21 mouse cellular contexts compared by ENCODE assay signal in genomic region chr16:57186618-57187017, GRCm38 (mm10). TPM values are rescaled to one million over a fixed set of nuclear protein-coding genes. Genes with fewer than 3 reads are reported as not detected.
DNase-seq lines count a peak whose midpoint lies in the region; ATAC-seq and TF ChIP-seq lines count a peak whose summit lies in the region.
"Had no signal": no experiment of that assay in that cellular context is flagged by ENCODE, and none has a peak within 500 bp of the region (broad histone marks: within the 10 kb centered on the region; RNA-seq: fewer than 3 reads in every experiment).

No protein-coding gene starts in this region.

- no peak overlapping the region for H3K4me3 ChIP-seq in intestine, postnatal 0 days (ENCODE audit: low read depth, low read length)
- no peak overlapping the region for H3K4me3 ChIP-seq in intestine, embryonic 16.5 days (ENCODE audit: low read length)
- H3K4me3 ChIP-seq in liver, adult 2 months (ENCODE audit: insufficient read depth, low read depth, low read length), result no peak overlapping the region
- H3K4me3 ChIP-seq in liver, postnatal 0 days (ENCODE audit: low read depth, low read length), result no peak overlapping the region
- no peak overlapping the region for H3K4me3 ChIP-seq in liver, embryonic 11.5 days (ENCODE audit: low read depth, low read length)

- H3K4me2 ChIP-seq in intestine, postnatal 0 days (replicated peaks; ENCODE audit: low read depth), result no peak overlapping the region
- H3K4me2 ChIP-seq in intestine, embryonic 16.5 days (ENCODE audit: low read depth, low read length), result no peak overlapping the region
- no peak overlapping the region for H3K4me2 ChIP-seq in liver, postnatal 0 days (ENCODE audit: low read depth, low read length)
- no peak overlapping the region for H3K4me2 ChIP-seq in liver, embryonic 11.5 days

- peak; percentile 58 for DNase-seq in liver, adult 2 months (ENCODE audit: extremely low read depth, low read depth, low spot score)
- no peak for DNase-seq in liver
- no peak for DNase-seq in liver, postnatal 0 days
- DNase-seq in liver, embryonic 11.5 days (ENCODE audit: low spot score), result no peak
- DNase-seq: adrenal gland, adult 2 months; adrenal gland, adult 8-10 months; adrenal gland, postnatal 10 days; adrenal gland, postnatal 14 days; adrenal gland, postnatal 25 days; adrenal gland, postnatal 36 days; B cell, adult 2 months; cerebellum, adult 11 months; cerebellum, adult 11-12 months; cerebellum, adult 18-20 months had no signal

- no peaks in the 10 kb centered on the region for H3K9me3 ChIP-seq in intestine, postnatal 0 days (ENCODE audit: control insufficient read depth)
- H3K9me3 ChIP-seq in intestine, embryonic 16.5 days (ENCODE audit: control insufficient read depth, low read length), result no peaks in the 10 kb centered on the region
- H3K9me3 ChIP-seq in liver, postnatal 0 days (ENCODE audit: low read length), result no peaks in the 10 kb centered on the region
- H3K9me3 ChIP-seq in liver, embryonic 11.5 days (ENCODE audit: control insufficient read depth, low read length), result no peaks in the 10 kb centered on the region
- H3K9me3 ChIP-seq: G1E had no signal

- no peak overlapping the region for H3K9ac ChIP-seq in intestine, postnatal 0 days (ENCODE audit: low read depth, low read length)
- no peak overlapping the region for H3K9ac ChIP-seq in intestine, embryonic 16.5 days (ENCODE audit: low read depth, low read length)
- H3K9ac ChIP-seq in liver, adult 2 months (ENCODE audit: low read depth, low read length), result no peak overlapping the region
- H3K9ac ChIP-seq in liver, postnatal 0 days (replicated peaks), result no peak overlapping the region
- H3K9ac ChIP-seq in liver, embryonic 11.5 days (ENCODE audit: low read depth, low read length), result no peak overlapping the region

- ATAC-seq in intestine, postnatal 0 days, result peak; percentile 57; the same call in 1 of the 2 replicates
- no peak for ATAC-seq in intestine, embryonic 16.5 days
- peak; percentile 89 for ATAC-seq in liver, postnatal 0 days
- ATAC-seq in liver, embryonic 11.5 days (replicated peaks; ENCODE audit: low FRiP score), result no peak
- ATAC-seq: activated CD4-positive, CD25-positive, alpha-beta regulatory T cell, adult 4 months; CD4-positive, CD25-positive, alpha-beta regulatory T cell, adult 4 months; Patski had no signal

- H3K27ac ChIP-seq in intestine, postnatal 0 days (ENCODE audit: low read depth, low read length), result no peak overlapping the region
- no peak overlapping the region for H3K27ac ChIP-seq in intestine, embryonic 16.5 days (ENCODE audit: low read length)
- H3K27ac ChIP-seq in liver, adult 2 months (replicated peaks; ENCODE audit: insufficient read depth, low read depth, low read length), result no peak overlapping the region
- H3K27ac ChIP-seq in liver, postnatal 0 days (ENCODE audit: low read depth), result no peak overlapping the region
- no peak overlapping the region for H3K27ac ChIP-seq in liver, embryonic 11.5 days (ENCODE audit: low read depth, low read length)

- no peaks in the 10 kb centered on the region for H3K27me3 ChIP-seq in intestine, postnatal 0 days (replicated peaks; ENCODE audit: control insufficient read depth, insufficient read depth, low read length)
- H3K27me3 ChIP-seq in intestine, embryonic 16.5 days (replicated peaks; ENCODE audit: control insufficient read depth, insufficient read depth, low read length), result no peaks in the 10 kb centered on the region
- no peaks in the 10 kb centered on the region for H3K27me3 ChIP-seq in liver, adult 2 months (ENCODE audit: control insufficient read depth, insufficient read depth, low read length)
- H3K27me3 ChIP-seq in liver, postnatal 0 days (ENCODE audit: insufficient read depth, low read length), result no peaks in the 10 kb centered on the region
- H3K27me3 ChIP-seq in liver, embryonic 11.5 days (replicated peaks; ENCODE audit: control insufficient read depth, insufficient read depth, low read length), result no peaks in the 10 kb centered on the region
- H3K27me3 ChIP-seq: CH12.LX, Patski had no signal

- TF ChIP-seq EP300 in liver, postnatal 0 days (IDR thresholded peaks at IDR 0.05; ENCODE audit: low read depth), result no peak

- no peak for TF ChIP-seq POLR2A in liver, adult 2 months (IDR thresholded peaks at IDR 0.05; ENCODE audit: extremely low read depth, insufficient read depth, low read length)

- H3K4me1 ChIP-seq in intestine, postnatal 0 days (replicated peaks; ENCODE audit: control insufficient read depth, insufficient read depth, low read length), result no peaks in the 10 kb centered on the region
- no peaks in the 10 kb centered on the region for H3K4me1 ChIP-seq in intestine, embryonic 16.5 days (ENCODE audit: control insufficient read depth, insufficient read depth, low read length)
- peaks cover 3% of the 10 kb centered on the region; the same call in 1 of the 2 replicates for H3K4me1 ChIP-seq in liver, adult 2 months (ENCODE audit: control insufficient read depth, insufficient read depth, low read length)
- H3K4me1 ChIP-seq in liver, postnatal 0 days (ENCODE audit: insufficient read depth), result no peaks in the 10 kb centered on the region
- H3K4me1 ChIP-seq in liver, embryonic 11.5 days (replicated peaks; ENCODE audit: control insufficient read depth, insufficient read depth, low read length), result no peaks in the 10 kb centered on the region

- TF ChIP-seq CTCF in intestine, postnatal 0 days (IDR thresholded peaks at IDR 0.05; ENCODE audit: low read depth), result no peak
- no peak for TF ChIP-seq CTCF in liver, adult 2 months (IDR thresholded peaks at IDR 0.05; ENCODE audit: low read depth, low read length)
- no peak for TF ChIP-seq CTCF in liver, postnatal 0 days (IDR thresholded peaks at IDR 0.05; ENCODE audit: low read depth)

- H3K79me2 ChIP-seq in liver, adult 2 months (ENCODE audit: control insufficient read depth, insufficient read depth, low read length), result no peaks in the 10 kb centered on the region

- peaks cover 67% of the 10 kb centered on the region for H3K36me3 ChIP-seq in intestine, postnatal 0 days (ENCODE audit: control insufficient read depth, insufficient read depth)
- peaks cover 6% of the 10 kb centered on the region; the same call in 1 of the 2 replicates for H3K36me3 ChIP-seq in intestine, embryonic 16.5 days (ENCODE audit: control insufficient read depth, insufficient read depth, low read length)
- H3K36me3 ChIP-seq in liver, adult 2 months (ENCODE audit: control insufficient read depth, insufficient read depth, low read length), result peaks cover 24% of the 10 kb centered on the region
- peaks cover 35% of the 10 kb centered on the region for H3K36me3 ChIP-seq in liver, postnatal 0 days (replicated peaks; ENCODE audit: insufficient read depth, low read length)
- peaks cover 18% of the 10 kb centered on the region; the same call in 1 of the 2 replicates for H3K36me3 ChIP-seq in liver, embryonic 11.5 days (ENCODE audit: control insufficient read depth, insufficient read depth, low read length)

- WGBS in intestine, postnatal 0 days, result 71% methylated on average over 4 of the region's 4 CpGs
- 89% methylated on average over 4 of the region's 4 CpGs for WGBS in intestine, embryonic 16.5 days
- 28% methylated on average over 4 of the region's 4 CpGs for WGBS in liver, adult 2 months
- WGBS in liver, postnatal 0 days (ENCODE audit: insufficient replicate concordance), result 67% methylated on average over 4 of the region's 4 CpGs
- WGBS in liver, embryonic 11.5 days, result 96% methylated on average over 4 of the region's 4 CpGs

RNA-seq across cellular contexts. Expression of gene Nit2, which starts 19.5 kb away (rescaled TPM):
- 46.1 and 46.2 TPM in 2 replicates for polyA plus RNA-seq in intestine, postnatal 0 days (2015; fragmentation: Nextera tagmentation; extraction: Ambion mirVana)
- polyA plus RNA-seq in intestine, embryonic 16.5 days (2015; fragmentation: Nextera tagmentation; extraction: Ambion mirVana), result 76.1 and 79.9 TPM in 2 replicates
- total RNA-seq in liver, adult 2 months (2014; rRNA removed), result 260 and 288 TPM in 2 replicates
- polyA plus RNA-seq in liver, adult 2 months (2012; rRNA removed), result 172 and 195 TPM in 2 replicates
- 69.3 and 74.2 TPM in 2 replicates for polyA plus RNA-seq in liver, postnatal 0 days (2015; fragmentation: Nextera tagmentation; extraction: Ambion mirVana)
- polyA plus RNA-seq in liver, embryonic 11.5 days (2014; fragmentation: Nextera tagmentation; extraction: Ambion mirVana), result 65.9 and 72.1 TPM in 2 replicates

RNA-seq across cellular contexts. Expression of gene Tbc1d23, which starts 44.7 kb away (rescaled TPM):
- 22.3 and 23.8 TPM in 2 replicates for polyA plus RNA-seq in intestine, postnatal 0 days (2015; fragmentation: Nextera tagmentation; extraction: Ambion mirVana)
- polyA plus RNA-seq in intestine, embryonic 16.5 days (2015; fragmentation: Nextera tagmentation; extraction: Ambion mirVana), result 20.4 and 21.7 TPM in 2 replicates
- total RNA-seq in liver, adult 2 months (2014; rRNA removed), result 17.7 and 18.7 TPM in 2 replicates
- 3.2 and 4.0 TPM in 2 replicates for polyA plus RNA-seq in liver, adult 2 months (2012; rRNA removed)
- polyA plus RNA-seq in liver, postnatal 0 days (2015; fragmentation: Nextera tagmentation; extraction: Ambion mirVana), result 4.3 and 6.4 TPM in 2 replicates
- polyA plus RNA-seq in liver, embryonic 11.5 days (2014; fragmentation: Nextera tagmentation; extraction: Ambion mirVana), result 13.4 and 14.2 TPM in 2 replicates

Comparison
In these comparisons a context has a peak if more than half of its experiments do, and no peak if none do; other contexts are left out.
1. ATAC-seq: peak in intestine, postnatal 0 days (single experiment) and liver, postnatal 0 days (single experiment); none in intestine, embryonic 16.5 days (single experiment) and liver, embryonic 11.5 days (single experiment).